Mouse (Mus musculus): ENCODE data around the gene Atp1a3. TPM values are rescaled to one million over a fixed set of nuclear protein-coding genes. Genes with fewer than 3 reads are reported as not detected.
"Not testable (repeated sequence)": the region's sequence is repeated elsewhere in the genome, so short reads cannot be mapped to it uniquely, and the experiment has no call there.

Gene Atp1a3
- total RNA-seq (2021) = 100 to 1,000 TPM in 1 of 2 experiments, 10 to 100 TPM in 1; 30.2 to 121 TPM
- long read RNA-seq, experiment 1, transcript Atp1a3-201 (23 exons, 3,621 nt) = major isoform, 10 of 17 reads
- long read RNA-seq, experiment 1, partial matches to known transcripts = 7 of 17 reads
- long read RNA-seq, experiment 1, other reads (novel, unspliced or antisense) = 0 of 17 reads
- long read RNA-seq, experiment 2, transcript Atp1a3-201 (23 exons, 3,621 nt) = major isoform, 7 of 42 reads
- long read RNA-seq, experiment 2, partial matches to known transcripts = 34 of 42 reads
- long read RNA-seq, experiment 2, other reads (novel, unspliced or antisense) = 1 of 42 reads

GRCm38 (mm10) chr7:25005421-25006065 lies at the start of gene Atp1a3:
Gene Atp1a3, minus strand, starts transcription at chr7:25005958.
- peak; percentile 36 to 41 for DNase-seq (ENCODE audit: low spot score in 2 of 2)

GRCm38 (mm10) chr7:25052587-25052986 lies 46.8 kb upstream of the Atp1a3 start:
- no peak for DNase-seq (ENCODE audit: low spot score in 2 of 2)

- DNase-seq (ENCODE audit: low spot score in 2 of 2) = no peak
Measured at GRCm38 (mm10) chr7:25049295-25049930, 43.7 kb upstream of the Atp1a3 start.

GRCm38 (mm10) chr7:25047363-25047762 lies 41.6 kb upstream of the Atp1a3 start:
- DNase-seq (ENCODE audit: low spot score in 2 of 2) = peak in 1 of 2 experiments; percentile 27

GRCm38 (mm10) chr7:25044599-25044998 lies 38.8 kb upstream of the Atp1a3 start:
- DNase-seq (ENCODE audit: low spot score in 2 of 2) = not testable (repeated sequence)

GRCm38 (mm10) chr7:25041921-25042320 lies 36.2 kb upstream of the Atp1a3 start:
- no peak for DNase-seq (ENCODE audit: low spot score in 2 of 2)

- peak; percentile 66 for DNase-seq (ENCODE audit: low spot score in 2 of 2)
Measured at GRCm38 (mm10) chr7:25035916-25036315, 30.2 kb upstream of the Atp1a3 start.

GRCm38 (mm10) chr7:25034796-25035195 lies 29.0 kb upstream of the Atp1a3 start:
- DNase-seq (ENCODE audit: low spot score in 2 of 2) = no peak

- no peak for DNase-seq (ENCODE audit: low spot score in 2 of 2)
Measured at GRCm38 (mm10) chr7:25031528-25031927, 25.8 kb upstream of the Atp1a3 start.

GRCm38 (mm10) chr7:25030032-25030753 lies 24.4 kb upstream of the Atp1a3 start:
- DNase-seq (ENCODE audit: low spot score in 2 of 2) = peak; percentile 75 to 76

GRCm38 (mm10) chr7:25026452-25026851 lies 20.7 kb upstream of the Atp1a3 start:
- no peak for DNase-seq (ENCODE audit: low spot score in 2 of 2)

GRCm38 (mm10) chr7:25025855-25026439 lies 20.2 kb upstream of the Atp1a3 start:
- no peak for DNase-seq (ENCODE audit: low spot score in 2 of 2)

GRCm38 (mm10) chr7:25011592-25011991 lies 5.8 kb upstream of the Atp1a3 start:
- DNase-seq (ENCODE audit: low spot score in 2 of 2) = no peak

GRCm38 (mm10) chr7:25010090-25010913 lies 4.5 kb upstream of the Atp1a3 start:
- peak; percentile 41 to 59 for DNase-seq (ENCODE audit: low spot score in 2 of 2)

GRCm38 (mm10) chr7:25009099-25009700 lies 3.4 kb upstream of the Atp1a3 start:
- DNase-seq (ENCODE audit: low spot score in 2 of 2) = no peak

- peak; percentile 57 to 73 for DNase-seq (ENCODE audit: low spot score in 2 of 2)
Measured at GRCm38 (mm10) chr7:25008635-25009034, 2.9 kb upstream of the Atp1a3 start.

GRCm38 (mm10) chr7:25007609-25008374 lies 2.0 kb upstream of the Atp1a3 start:
- no peak for DNase-seq (ENCODE audit: low spot score in 2 of 2)

GRCm38 (mm10) chr7:25006586-25007364 lies 1.0 kb upstream of the Atp1a3 start:
- peak; percentile 33 to 56 for DNase-seq (ENCODE audit: low spot score in 2 of 2)

Data from adrenal gland, adult 18-20 months (tissue).